18 mouse cellular contexts compared by ENCODE assay signal in genomic region chr3:9485506-9485905, GRCm38 (mm10).
"Had no signal": no experiment of that assay in that cellular context is flagged by ENCODE, and none has a peak within 500 bp of the region (broad histone marks: within the 10 kb centered on the region; RNA-seq: fewer than 3 reads in every experiment).

No protein-coding gene starts in this region.

- H3K27me3 ChIP-seq: midbrain, embryonic 13.5 days; neural tube, embryonic 13.5 days; neural tube, embryonic 15.5 days had no signal

- ATAC-seq: midbrain, embryonic 13.5 days; midbrain, embryonic 16.5 days had no signal

- H3K4me2 ChIP-seq: lung, embryonic 14.5 days; midbrain, embryonic 13.5 days; neural tube, embryonic 13.5 days; neural tube, embryonic 15.5 days had no signal

- H3K4me3 ChIP-seq: midbrain, embryonic 10.5 days; midbrain, embryonic 13.5 days; myocyte; neural tube, embryonic 13.5 days; neural tube, embryonic 15.5 days had no signal

- H3K9ac ChIP-seq: lung, embryonic 14.5 days; midbrain, embryonic 13.5 days; neural tube, embryonic 13.5 days; neural tube, embryonic 15.5 days had no signal

- H3K27ac ChIP-seq: midbrain, embryonic 10.5 days; midbrain, embryonic 13.5 days; neural tube, embryonic 13.5 days; neural tube, embryonic 15.5 days had no signal

- H3K36me3 ChIP-seq: midbrain, embryonic 10.5 days; midbrain, embryonic 13.5 days; neural tube, embryonic 13.5 days; neural tube, embryonic 15.5 days had no signal

- H3K4me1 ChIP-seq: midbrain, embryonic 10.5 days; midbrain, embryonic 13.5 days; neural tube, embryonic 13.5 days had no signal

- H3K9me3 ChIP-seq: midbrain, embryonic 10.5 days; midbrain, embryonic 13.5 days; neural tube, embryonic 13.5 days; neural tube, embryonic 15.5 days had no signal

- DNase-seq: lung, adult 18-20 months; lung, embryonic 14.5 days; lung, postnatal 10 days; lung, postnatal 4 days; retina, postnatal 1 day; right cerebral cortex, adult 18-20 months; right cerebral cortex, postnatal 25 days; right cerebral cortex, postnatal 4 days; spleen, adult 18-20 months; thymus, adult 18-20 months; thymus, postnatal 14 days; thymus, postnatal 36 days had no signal
